Mouse (Mus musculus): ENCODE measurements at regions not wholly inside any gene's neighbourhood (a gene's known extent, or its start where the extent isn't known, plus 50 kb on each side); places are given as distances from the start of the nearest gene placed in this dataset.

- WGBS, result 91% methylated on average over 3 of the region's 3 CpGs
- no peak for ATAC-seq
Measured at GRCm38 (mm10) chr6:102977122-102977521, 404.2 kb upstream of the Cntn3 start.

DNA sequence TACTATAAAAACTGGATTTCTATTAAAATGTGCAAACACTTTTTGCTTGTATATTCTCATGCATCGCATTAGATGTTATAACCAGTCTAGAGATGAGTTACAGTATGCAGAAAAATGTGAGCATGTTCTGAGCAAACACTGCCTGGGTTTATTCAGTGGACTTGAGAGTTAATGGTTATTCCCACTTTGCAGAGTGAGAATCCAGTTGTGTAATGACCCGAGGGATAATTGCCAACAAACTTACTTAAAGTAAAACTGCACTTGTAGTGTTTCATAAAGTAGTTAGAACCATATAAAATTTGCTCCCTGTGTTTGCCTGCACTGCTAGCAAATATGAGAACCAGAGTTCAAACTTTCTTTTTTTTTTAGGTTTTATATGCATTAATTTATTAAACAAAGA is 450.4 kb upstream of the Cntn3 start:
- no peak overlapping the region for H3K9ac ChIP-seq (ENCODE audit: low read depth, low read length)
- ATAC-seq, result no peak
- WGBS, result 83% methylated on average over 2 of the region's 2 CpGs
- H3K27ac ChIP-seq (ENCODE audit: low read depth, low read length), result no peak overlapping the region
- no peaks in the 10 kb centered on the region for H3K27me3 ChIP-seq (replicated peaks; ENCODE audit: control insufficient read depth, insufficient read depth, low read length)
- no peak overlapping the region for H3K4me2 ChIP-seq (ENCODE audit: low read length)
- H3K4me1 ChIP-seq (ENCODE audit: control insufficient read depth, insufficient read depth, low read depth, low read length), result no peaks in the 10 kb centered on the region
- H3K4me3 ChIP-seq (ENCODE audit: low read length), result no peak overlapping the region
- no peaks in the 10 kb centered on the region for H3K36me3 ChIP-seq (ENCODE audit: control insufficient read depth, insufficient read depth, low read length)
- no peaks in the 10 kb centered on the region for H3K9me3 ChIP-seq (ENCODE audit: control insufficient read depth, low read length)

More at GRCm38 (mm10) chr6:102977122-102977521, 404.2 kb upstream of the Cntn3 start:
- Histone ChIP-seq H3K27ac (ENCODE audit: low read depth, low read length) (no peak overlapping the region), H3K36me3 (ENCODE audit: control insufficient read depth, insufficient read depth, low read length) (no peaks in the 10 kb centered on the region), H3K9me3 (ENCODE audit: control insufficient read depth, low read length) (no peaks in the 10 kb centered on the region), H3K9ac (ENCODE audit: low read depth, low read length) (no peak overlapping the region), H3K4me1 (ENCODE audit: control insufficient read depth, insufficient read depth, low read depth, low read length) (no peaks in the 10 kb centered on the region), H3K4me3 (ENCODE audit: low read length) (no peak overlapping the region), H3K4me2 (ENCODE audit: low read length) (no peak overlapping the region), H3K27me3 (replicated peaks; ENCODE audit: control insufficient read depth, insufficient read depth, low read length) (no peaks in the 10 kb centered on the region)

DNA sequence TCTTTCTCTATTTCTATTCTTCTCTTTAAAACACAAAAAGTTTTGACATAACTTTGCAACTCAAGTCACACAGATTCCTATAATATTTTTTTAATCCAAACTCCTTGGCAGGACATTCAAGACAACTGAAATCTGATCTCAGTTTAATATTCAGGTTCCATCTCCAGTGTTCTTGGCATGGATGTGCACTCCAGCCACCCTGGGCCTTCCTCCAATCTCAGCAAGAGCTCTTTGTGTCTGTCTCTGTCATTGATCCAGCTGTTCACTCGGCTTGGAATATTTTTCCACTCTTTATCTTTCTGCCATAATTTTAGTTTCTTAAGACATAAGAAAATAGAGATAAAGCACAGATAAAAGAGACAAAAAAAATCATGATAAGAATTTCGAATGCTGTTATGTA is 451.1 kb upstream of the Cntn3 start:
- Histone ChIP-seq H3K27ac (ENCODE audit: low read depth, low read length) (no peak overlapping the region), H3K4me1 (ENCODE audit: control insufficient read depth, insufficient read depth, low read depth, low read length) (no peaks in the 10 kb centered on the region), H3K9me3 (ENCODE audit: control insufficient read depth, low read length) (no peaks in the 10 kb centered on the region), H3K4me3 (ENCODE audit: low read length) (no peak overlapping the region), H3K9ac (ENCODE audit: low read depth, low read length) (no peak overlapping the region), H3K36me3 (ENCODE audit: control insufficient read depth, insufficient read depth, low read length) (no peaks in the 10 kb centered on the region), H3K27me3 (replicated peaks; ENCODE audit: control insufficient read depth, insufficient read depth, low read length) (no peaks in the 10 kb centered on the region), H3K4me2 (ENCODE audit: low read length) (no peak overlapping the region)
- ATAC-seq, result no peak
- 56% methylated on average over 2 of the region's 2 CpGs for WGBS

DNA sequence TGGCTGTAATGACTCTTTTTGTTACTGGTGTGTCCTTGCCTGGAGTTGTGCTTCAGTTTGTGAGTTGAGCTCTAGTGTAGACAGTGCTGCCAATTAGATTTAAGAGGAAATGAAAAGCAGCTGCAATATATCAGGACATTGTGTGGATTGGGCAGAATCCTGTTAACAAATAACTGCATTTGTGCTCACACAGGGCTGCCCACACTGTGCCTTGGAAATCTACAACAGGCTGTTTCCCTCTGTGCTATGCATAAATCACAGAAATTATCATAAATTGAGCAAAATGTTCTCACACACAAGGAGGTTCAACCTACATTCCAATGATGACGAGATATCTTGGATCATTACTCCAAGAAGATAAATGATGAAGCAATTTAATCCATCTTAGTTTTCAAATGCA is 455.2 kb upstream of the Cntn3 start:
- no peaks in the 10 kb centered on the region for H3K4me1 ChIP-seq (ENCODE audit: control insufficient read depth, insufficient read depth, low read depth, low read length)
- H3K4me3 ChIP-seq (ENCODE audit: low read length), result no peak overlapping the region
- no peaks in the 10 kb centered on the region for H3K36me3 ChIP-seq (ENCODE audit: control insufficient read depth, insufficient read depth, low read length)
- no peaks in the 10 kb centered on the region for H3K9me3 ChIP-seq (ENCODE audit: control insufficient read depth, low read length)
- ATAC-seq, result no peak
- H3K9ac ChIP-seq (ENCODE audit: low read depth, low read length), result no peak overlapping the region
- no peaks in the 10 kb centered on the region for H3K27me3 ChIP-seq (replicated peaks; ENCODE audit: control insufficient read depth, insufficient read depth, low read length)
- WGBS, result 66% methylated on average over 1 of the region's 1 CpGs
- no peak overlapping the region for H3K27ac ChIP-seq (ENCODE audit: low read depth, low read length)
- H3K4me2 ChIP-seq (ENCODE audit: low read length), result no peak overlapping the region

DNA sequence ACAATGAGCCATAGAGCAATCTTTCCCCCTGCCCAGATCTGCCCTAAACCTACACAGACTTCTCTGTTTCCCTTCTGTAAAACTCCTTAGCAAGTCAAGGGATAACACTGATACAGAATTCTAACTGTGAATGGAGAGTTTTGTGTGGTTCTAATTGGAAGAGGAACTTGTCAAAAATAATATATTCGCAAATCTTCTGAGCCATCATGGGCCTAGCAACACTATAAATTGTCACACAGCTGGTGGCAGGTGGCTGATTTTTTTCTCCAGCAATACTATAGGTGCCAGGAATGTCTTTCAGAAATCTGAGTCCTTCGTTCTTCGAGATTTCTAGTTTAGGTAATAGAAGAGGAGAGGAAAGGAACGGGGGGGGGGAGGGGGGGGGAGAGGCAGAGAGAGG is 460.5 kb upstream of the Cntn3 start:
- no peaks in the 10 kb centered on the region for H3K4me1 ChIP-seq (ENCODE audit: control insufficient read depth, insufficient read depth, low read depth, low read length)
- H3K4me2 ChIP-seq (ENCODE audit: low read length), result no peak overlapping the region
- whole genome bisulfite sequencing, result 56% methylated on average over 3 of the region's 4 CpGs
- H3K27me3 ChIP-seq (replicated peaks; ENCODE audit: control insufficient read depth, insufficient read depth, low read length), result no peaks in the 10 kb centered on the region
- H3K27ac ChIP-seq (ENCODE audit: low read depth, low read length), result no peak overlapping the region
- ATAC-seq, result no peak
- no peaks in the 10 kb centered on the region for H3K9me3 ChIP-seq (ENCODE audit: control insufficient read depth, low read length)
- H3K36me3 ChIP-seq (ENCODE audit: control insufficient read depth, insufficient read depth, low read length), result no peaks in the 10 kb centered on the region
- H3K4me3 ChIP-seq (ENCODE audit: low read length), result no peak overlapping the region
- H3K9ac ChIP-seq (ENCODE audit: low read depth, low read length), result no peak overlapping the region

DNA sequence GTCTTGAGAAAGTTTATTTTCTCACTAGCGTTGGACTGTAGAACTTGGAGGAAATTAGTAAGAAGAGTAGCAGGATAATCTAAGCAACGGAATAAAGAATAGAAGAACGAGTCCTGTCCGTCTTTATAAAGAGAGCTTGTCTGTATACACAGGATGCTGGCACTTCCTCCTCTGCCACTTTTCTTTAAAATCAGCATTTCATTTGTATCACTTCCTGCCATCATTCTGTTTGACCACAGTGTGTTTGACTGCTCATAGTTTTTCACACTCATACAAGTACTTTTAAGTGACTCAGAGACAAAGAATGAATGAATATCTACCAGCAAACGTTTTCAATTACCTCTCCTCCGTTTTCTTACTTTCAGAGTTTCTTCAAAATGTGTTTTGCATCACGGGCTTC is 461.0 kb upstream of the Cntn3 start:
- H3K4me3 ChIP-seq (ENCODE audit: low read length), result no peak overlapping the region
- WGBS, result 39% methylated on average over 7 of the region's 7 CpGs
- H3K9ac ChIP-seq (ENCODE audit: low read depth, low read length), result no peak overlapping the region
- no peaks in the 10 kb centered on the region for H3K9me3 ChIP-seq (ENCODE audit: control insufficient read depth, low read length)
- no peak for ATAC-seq
- no peak overlapping the region for H3K4me2 ChIP-seq (ENCODE audit: low read length)
- no peaks in the 10 kb centered on the region for H3K27me3 ChIP-seq (replicated peaks; ENCODE audit: control insufficient read depth, insufficient read depth, low read length)
- no peak overlapping the region for H3K27ac ChIP-seq (ENCODE audit: low read depth, low read length)
- no peaks in the 10 kb centered on the region for H3K36me3 ChIP-seq (ENCODE audit: control insufficient read depth, insufficient read depth, low read length)
- H3K4me1 ChIP-seq (ENCODE audit: control insufficient read depth, insufficient read depth, low read depth, low read length), result no peaks in the 10 kb centered on the region

GRCm38 (mm10) chr6:103060591-103060990 is 449.8 kb upstream of the Chl1 start:
- no peaks in the 10 kb centered on the region for H3K36me3 ChIP-seq (ENCODE audit: control insufficient read depth, insufficient read depth, low read length)
- no peak overlapping the region for H3K4me2 ChIP-seq (ENCODE audit: low read length)
- H3K9ac ChIP-seq (ENCODE audit: low read depth, low read length), result no peak overlapping the region
- H3K27me3 ChIP-seq (replicated peaks; ENCODE audit: control insufficient read depth, insufficient read depth, low read length), result no peaks in the 10 kb centered on the region
- no peaks in the 10 kb centered on the region for H3K9me3 ChIP-seq (ENCODE audit: control insufficient read depth, low read length)
- no peak for ATAC-seq
- H3K4me1 ChIP-seq (ENCODE audit: control insufficient read depth, insufficient read depth, low read depth, low read length), result no peaks in the 10 kb centered on the region
- H3K27ac ChIP-seq (ENCODE audit: low read depth, low read length), result no peak overlapping the region
- 63% methylated on average over 5 of the region's 5 CpGs for WGBS
- H3K4me3 ChIP-seq (ENCODE audit: low read length), result no peak overlapping the region

DNA sequence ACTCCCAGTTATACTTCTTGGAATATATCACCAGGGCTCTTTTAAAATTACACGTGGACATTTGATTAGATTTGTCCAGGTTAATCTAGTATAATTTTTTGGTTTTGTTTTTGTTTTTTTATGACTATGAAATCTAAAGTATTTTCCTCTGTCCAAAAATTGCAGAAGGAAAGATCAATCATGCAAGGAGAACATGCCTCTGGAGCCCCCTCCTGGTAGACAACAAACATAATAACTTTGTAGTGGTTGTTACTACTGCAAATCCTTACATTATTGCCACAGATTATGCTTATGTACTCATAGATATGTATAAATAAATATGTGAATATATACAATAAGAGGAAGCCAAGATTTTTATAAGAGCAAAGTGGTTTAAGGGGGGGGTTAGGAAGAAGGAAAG is 404.2 kb upstream of the Chl1 start:
- H3K4me3 ChIP-seq (ENCODE audit: low read length), result no peak overlapping the region
- no peak overlapping the region for H3K27ac ChIP-seq (ENCODE audit: low read depth, low read length)
- H3K4me1 ChIP-seq (ENCODE audit: control insufficient read depth, insufficient read depth, low read depth, low read length), result no peaks in the 10 kb centered on the region
- no peak for ATAC-seq
- no peaks in the 10 kb centered on the region for H3K36me3 ChIP-seq (ENCODE audit: control insufficient read depth, insufficient read depth, low read length)
- no peaks in the 10 kb centered on the region for H3K9me3 ChIP-seq (ENCODE audit: control insufficient read depth, low read length)
- H3K4me2 ChIP-seq (ENCODE audit: low read length), result no peak overlapping the region
- H3K27me3 ChIP-seq (replicated peaks; ENCODE audit: control insufficient read depth, insufficient read depth, low read length), result no peaks in the 10 kb centered on the region
- 59% methylated on average over 1 of the region's 1 CpGs for WGBS
- H3K9ac ChIP-seq (ENCODE audit: low read depth, low read length), result no peak overlapping the region

- Histone ChIP-seq H3K9ac (ENCODE audit: low read depth, low read length) (no peak overlapping the region), H3K4me1 (ENCODE audit: control insufficient read depth, insufficient read depth, low read depth, low read length) (no peaks in the 10 kb centered on the region), H3K36me3 (ENCODE audit: control insufficient read depth, insufficient read depth, low read length) (no peaks in the 10 kb centered on the region), H3K9me3 (ENCODE audit: control insufficient read depth, low read length) (no peaks in the 10 kb centered on the region), H3K4me2 (ENCODE audit: low read length) (no peak overlapping the region), H3K4me3 (ENCODE audit: low read length) (no peak overlapping the region), H3K27me3 (replicated peaks; ENCODE audit: control insufficient read depth, insufficient read depth, low read length) (no peaks in the 10 kb centered on the region), H3K27ac (ENCODE audit: low read depth, low read length) (no peak overlapping the region)
- 82% methylated on average over 2 of the region's 2 CpGs for WGBS
- ATAC-seq, result no peak
Measured at GRCm38 (mm10) chr6:103119537-103119936, 390.8 kb upstream of the Chl1 start.

- no peak overlapping the region for H3K4me2 ChIP-seq (ENCODE audit: low read length)
- WGBS, result 59% methylated on average over 5 of the region's 5 CpGs
Measured at GRCm38 (mm10) chr6:103140851-103141250, 369.5 kb upstream of the Chl1 start.

More at GRCm38 (mm10) chr6:103140851-103141250, 369.5 kb upstream of the Chl1 start:
- Histone ChIP-seq H3K27ac (ENCODE audit: low read depth, low read length) (no peak overlapping the region), H3K4me1 (ENCODE audit: control insufficient read depth, insufficient read depth, low read depth, low read length) (no peaks in the 10 kb centered on the region), H3K27me3 (replicated peaks; ENCODE audit: control insufficient read depth, insufficient read depth, low read length) (no peaks in the 10 kb centered on the region), H3K36me3 (ENCODE audit: control insufficient read depth, insufficient read depth, low read length) (no peaks in the 10 kb centered on the region), H3K9me3 (ENCODE audit: control insufficient read depth, low read length) (no peaks in the 10 kb centered on the region), H3K4me3 (ENCODE audit: low read length) (no peak overlapping the region), H3K9ac (ENCODE audit: low read depth, low read length) (no peak overlapping the region)
- ATAC-seq, result no peak
